In the genomic region with DNA sequence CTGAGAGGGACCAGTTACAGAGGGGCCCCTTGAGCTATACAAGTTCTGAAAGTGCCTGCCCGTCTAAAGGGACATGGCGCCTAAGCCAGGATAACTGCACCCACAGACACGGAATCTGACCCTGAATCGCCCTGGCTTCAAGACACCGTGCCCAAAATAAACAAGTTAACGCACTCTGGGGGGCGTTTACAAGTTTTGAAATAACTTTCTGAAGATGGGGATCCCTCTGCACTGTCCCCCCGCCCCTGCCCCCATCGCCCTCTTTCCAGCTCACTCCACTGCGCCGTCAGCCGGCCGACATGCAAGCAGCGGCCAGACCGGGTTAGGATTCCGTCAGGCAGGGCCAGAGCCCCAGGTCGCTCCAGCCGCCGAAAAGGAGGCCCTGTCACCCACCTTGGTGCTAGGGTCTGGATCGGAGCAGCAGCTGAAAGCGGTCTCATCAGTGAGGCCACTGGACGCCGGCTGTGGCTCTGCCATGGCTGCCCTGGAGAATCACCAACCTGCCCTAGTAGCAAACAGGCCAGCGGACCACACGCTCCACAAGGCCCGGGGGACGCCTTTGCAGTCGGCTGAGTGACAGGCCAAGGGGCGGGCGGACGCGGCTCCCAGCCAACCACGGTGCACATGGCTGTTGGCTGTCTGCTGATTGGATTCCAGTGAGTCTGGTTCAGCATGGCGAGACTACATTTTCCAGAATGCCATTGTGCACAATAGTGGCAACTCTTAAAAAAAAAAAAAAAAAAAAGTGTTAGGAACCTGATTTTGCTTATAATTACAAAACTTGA, we compare ENCODE assay signal across 8 mouse cellular contexts. TPM values are rescaled to one million over a fixed set of nuclear protein-coding genes. Genes with fewer than 3 reads are reported as not detected.
DNase-seq lines count a peak whose midpoint lies in the region; ATAC-seq lines count a peak whose summit lies in the region.

No protein-coding gene starts in this region.

- peaks cover 34% of the 10 kb centered on the region for H3K4me1 ChIP-seq in hindbrain, embryonic 13.5 days (replicated peaks)

- peak overlapping the region; percentile 81 for H3K9ac ChIP-seq in hindbrain, embryonic 13.5 days

- DNase-seq in NIH3T3 (ENCODE audit: low read depth) = peak; percentile 98
- DNase-seq in cerebellum, postnatal 14 days = peak; percentile 100
- DNase-seq in frontal cortex, postnatal 14 days (ENCODE audit: low spot score in 2 of 2) = peak; percentile 99 to 100
- peak; percentile 99 to 100 for DNase-seq in layer of hippocampus, postnatal 25 days (ENCODE audit: extremely low spot score in 1 of 2, low spot score in 1 of 2)
- DNase-seq in lung, postnatal 25 days (ENCODE audit: low spot score) = peak; percentile 100
- DNase-seq in retina, embryonic 14.5 days (ENCODE audit: low spot score) = peak; percentile 99
- peak; percentile 99 for DNase-seq in thymus, postnatal 4 days

- H3K4me3 ChIP-seq in hindbrain, embryonic 13.5 days = peak overlapping the region; percentile 70

- WGBS in hindbrain, embryonic 13.5 days = under 1% methylated on average over 34 of the region's 34 CpGs

- peak overlapping the region; percentile 68 for H3K4me2 ChIP-seq in hindbrain, embryonic 13.5 days

- H3K9me3 ChIP-seq in hindbrain, embryonic 13.5 days = no peaks in the 10 kb centered on the region

- ATAC-seq in hindbrain, embryonic 13.5 days (ENCODE audit: low FRiP score) = peak; percentile 100

- peak overlapping the region; percentile 87 for H3K27ac ChIP-seq in hindbrain, embryonic 13.5 days

- no peaks in the 10 kb centered on the region for H3K36me3 ChIP-seq in hindbrain, embryonic 13.5 days

- H3K27me3 ChIP-seq in hindbrain, embryonic 13.5 days = no peaks in the 10 kb centered on the region

RNA-seq across cellular contexts. Expression of a gene that starts 11.9 kb away (rescaled TPM):
- 1.3 and 1.9 TPM in 2 replicates for polyA plus RNA-seq in hindbrain, embryonic 13.5 days (2015; fragmentation: Nextera tagmentation; extraction: Ambion mirVana)
- total RNA-seq in layer of hippocampus, postnatal 25 days (2021) = 1 to 10 TPM; 1.6 to 2.4 TPM

RNA-seq across cellular contexts. Expression of a gene that starts 14.4 kb away (rescaled TPM):
- 153 and 172 TPM in 2 replicates for polyA plus RNA-seq in hindbrain, embryonic 13.5 days (2015; fragmentation: Nextera tagmentation; extraction: Ambion mirVana)
- 100 to 1,000 TPM; 179 to 204 TPM for total RNA-seq in layer of hippocampus, postnatal 25 days (2021)

RNA-seq across cellular contexts. Expression of a gene that starts 36.0 kb away (rescaled TPM):
- 149 and 150 TPM in 2 replicates for polyA plus RNA-seq in hindbrain, embryonic 13.5 days (2015; fragmentation: Nextera tagmentation; extraction: Ambion mirVana)
- 100 to 1,000 TPM; 138 to 162 TPM for total RNA-seq in layer of hippocampus, postnatal 25 days (2021)

Comparison
In these comparisons a context has a peak if more than half of its experiments do, and no peak if none do; other contexts are left out.
1. Peak in every context shown above with its lines: DNase-seq, ATAC-seq, H3K4me3 ChIP-seq and H3K27ac ChIP-seq.